Mouse (Mus musculus): Measurements from ENCODE around the gene Mlh1. TPM values are rescaled to one million over a fixed set of nuclear protein-coding genes. Genes with fewer than 3 reads are reported as not detected.

Mlh1 gene
- polyA plus RNA-seq, 1 experiment from 2014 or later, result 38.5 TPM

DNA sequence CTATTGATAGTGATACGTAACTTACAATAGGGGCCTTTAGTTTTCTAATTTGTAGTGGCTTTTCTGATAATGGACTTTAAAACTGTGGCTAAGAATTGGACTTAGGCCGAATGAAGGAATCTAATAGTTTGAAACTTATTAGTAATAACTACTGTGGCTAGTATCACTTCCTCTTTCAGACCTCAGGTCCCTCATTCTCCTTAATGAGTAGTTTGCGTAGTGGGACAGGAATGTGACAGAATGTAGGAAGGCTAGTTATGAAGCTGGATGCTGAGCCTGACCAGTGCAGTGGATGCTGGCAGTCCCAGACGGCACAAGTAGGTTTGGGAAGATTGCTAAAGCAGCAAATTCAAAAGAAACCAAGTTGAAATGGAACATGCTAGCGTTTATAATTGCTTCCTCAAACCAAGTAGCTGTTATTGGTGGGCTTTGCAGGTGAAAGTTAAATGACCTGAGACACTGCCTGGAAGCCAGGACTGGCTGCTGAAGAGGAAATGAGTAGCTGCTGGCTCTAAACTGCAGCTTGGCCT lies 51.0 kb downstream of the Mlh1 start:
- 91% methylated on average over 5 of the region's 5 CpGs for WGBS
- H3K27ac ChIP-seq (ENCODE audit: low read depth, low read length), result no peak overlapping the region
- 0 out of 2 replicates have a peak, but pooled peaks cover 5% of the 10 kb centered on the region for H3K36me3 ChIP-seq (ENCODE audit: control insufficient read depth, insufficient read depth, low read length)
- H3K27me3 ChIP-seq (ENCODE audit: control insufficient read depth, insufficient read depth, low read length), result no peaks in the 10 kb centered on the region
- H3K4me2 ChIP-seq (replicated peaks; ENCODE audit: low read depth, low read length), result no peak overlapping the region
- no peak for ATAC-seq (ENCODE audit: low FRiP score)
- H3K9me3 ChIP-seq (ENCODE audit: control insufficient read depth, low read length), result no peaks in the 10 kb centered on the region
- H3K4me1 ChIP-seq (replicated peaks; ENCODE audit: control insufficient read depth, insufficient read depth, low read length), result no peaks in the 10 kb centered on the region
- H3K4me3 ChIP-seq (ENCODE audit: low read depth, low read length), result no peak overlapping the region
- DNase-seq (ENCODE audit: low spot score), result no peak
- no peak overlapping the region for H3K9ac ChIP-seq (ENCODE audit: low read depth, low read length)

DNA sequence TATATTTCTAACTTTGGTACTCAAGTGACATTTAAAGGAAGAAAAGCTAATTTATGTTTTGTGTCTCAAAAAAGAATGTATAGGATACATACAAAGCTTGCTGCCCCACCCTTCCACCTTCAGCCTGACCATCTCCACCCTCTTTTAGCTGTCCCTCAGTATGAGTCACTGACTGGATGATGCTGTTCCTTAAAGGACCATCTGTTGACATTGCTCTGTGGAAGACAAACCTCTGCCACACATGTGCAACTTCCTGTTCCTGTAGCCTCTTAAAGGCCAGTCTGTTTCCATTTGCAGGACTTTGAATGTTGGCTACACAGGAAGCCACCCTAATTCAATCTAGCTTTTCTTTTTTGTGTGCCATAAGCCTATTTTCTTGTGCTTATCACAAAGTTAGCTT lies 55.2 kb downstream of the Mlh1 start:
- ATAC-seq (ENCODE audit: low FRiP score), result no peak
- no peaks in the 10 kb centered on the region for H3K9me3 ChIP-seq (ENCODE audit: control insufficient read depth, low read length)
- no peak for DNase-seq (ENCODE audit: low spot score)
- H3K4me1 ChIP-seq (replicated peaks; ENCODE audit: control insufficient read depth, insufficient read depth, low read length), result no peaks in the 10 kb centered on the region
- no peaks in the 10 kb centered on the region for H3K27me3 ChIP-seq (ENCODE audit: control insufficient read depth, insufficient read depth, low read length)
- no peaks in the 10 kb centered on the region for H3K36me3 ChIP-seq (ENCODE audit: control insufficient read depth, insufficient read depth, low read length)
- H3K9ac ChIP-seq (ENCODE audit: low read depth, low read length), result no peak overlapping the region
- no peak overlapping the region for H3K27ac ChIP-seq (ENCODE audit: low read depth, low read length)
- H3K4me2 ChIP-seq (replicated peaks; ENCODE audit: low read depth, low read length), result no peak overlapping the region
- no peak overlapping the region for H3K4me3 ChIP-seq (ENCODE audit: low read depth, low read length)

DNA sequence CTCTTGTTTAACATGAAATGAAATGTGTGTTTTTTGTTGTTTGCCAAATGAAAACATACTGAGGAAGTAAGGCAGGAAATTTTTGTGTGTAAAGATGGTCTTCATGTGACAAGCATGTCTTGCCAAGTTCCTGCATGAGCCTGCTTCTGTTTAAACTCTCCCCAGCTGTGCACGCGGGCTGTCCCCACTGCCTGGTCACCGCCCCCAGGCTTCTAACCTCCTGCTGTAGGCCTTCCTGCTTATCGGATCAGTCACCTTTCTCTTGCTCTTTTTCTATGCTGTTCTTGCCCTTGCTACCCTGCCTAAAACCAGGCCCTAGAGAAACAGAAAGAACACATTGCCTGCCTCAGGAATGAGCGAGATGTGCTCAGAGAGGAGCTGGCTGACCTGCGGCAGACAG lies 58.1 kb downstream of the Mlh1 start:
- Histone ChIP-seq H3K27ac (ENCODE audit: low read depth, low read length) (no peak overlapping the region), H3K4me2 (replicated peaks; ENCODE audit: low read depth, low read length) (no peak overlapping the region), H3K36me3 (ENCODE audit: control insufficient read depth, insufficient read depth, low read length) (no peaks in the 10 kb centered on the region), H3K27me3 (ENCODE audit: control insufficient read depth, insufficient read depth, low read length) (no peaks in the 10 kb centered on the region), H3K4me3 (ENCODE audit: low read depth, low read length) (no peak overlapping the region), H3K9me3 (ENCODE audit: control insufficient read depth, low read length) (no peaks in the 10 kb centered on the region), H3K9ac (ENCODE audit: low read depth, low read length) (no peak overlapping the region), H3K4me1 (replicated peaks; ENCODE audit: control insufficient read depth, insufficient read depth, low read length) (no peaks in the 10 kb centered on the region)
- ATAC-seq (ENCODE audit: low FRiP score) (no peak), DNase-seq (ENCODE audit: low spot score) (no peak)
- WGBS, result 71% methylated on average over 6 of the region's 6 CpGs

DNA sequence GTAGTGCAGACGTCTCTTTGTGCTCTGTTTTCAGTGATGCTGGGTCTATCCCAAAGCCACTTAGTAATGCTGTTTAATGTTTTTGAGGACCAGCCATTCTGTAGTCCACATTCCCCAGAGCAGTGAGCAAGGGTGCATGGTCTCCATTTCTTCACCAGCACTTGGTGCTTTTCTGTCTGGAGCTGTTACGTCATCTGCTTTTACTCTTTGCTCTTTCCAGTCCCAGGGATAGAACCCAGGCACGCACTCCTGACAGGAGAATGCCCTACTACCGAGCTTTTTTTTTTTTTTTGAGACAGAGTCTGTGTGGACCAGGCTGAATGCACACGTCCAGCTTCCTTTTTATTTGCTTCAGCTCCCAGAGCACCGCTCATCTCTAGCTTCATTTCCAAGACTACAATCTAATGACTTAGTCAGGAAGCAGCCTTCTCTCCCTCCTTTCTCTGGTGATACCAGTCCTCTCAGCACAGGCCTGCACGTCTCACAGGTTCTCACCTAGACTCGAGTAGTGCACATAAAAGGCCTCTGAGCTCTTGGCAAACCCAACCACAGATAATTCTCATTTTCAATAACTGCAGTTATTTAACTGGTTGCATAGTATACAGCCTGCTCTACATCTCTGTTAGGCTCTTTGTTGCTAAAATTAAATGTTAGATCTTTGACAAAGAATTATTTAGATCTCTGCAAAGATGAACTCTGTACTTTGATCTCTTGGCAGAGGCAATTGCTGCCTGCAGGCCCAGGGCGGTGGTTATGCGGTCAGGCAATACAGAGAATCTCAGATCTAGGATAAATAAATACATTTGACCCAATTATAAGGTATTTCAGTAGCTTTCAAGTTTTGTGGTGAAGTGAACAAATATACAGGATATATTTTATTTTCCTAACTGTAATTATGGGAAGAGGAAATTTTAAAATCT lies 60.2 kb downstream of the Mlh1 start:
- no peak for DNase-seq (ENCODE audit: low spot score)
- H3K4me2 ChIP-seq (replicated peaks; ENCODE audit: low read depth, low read length), result no peak overlapping the region
- H3K36me3 ChIP-seq (ENCODE audit: control insufficient read depth, insufficient read depth, low read length), result 0 out of 2 replicates have a peak, but pooled peaks cover 2% of the 10 kb centered on the region
- H3K4me1 ChIP-seq (replicated peaks; ENCODE audit: control insufficient read depth, insufficient read depth, low read length), result no peaks in the 10 kb centered on the region
- H3K9ac ChIP-seq (ENCODE audit: low read depth, low read length), result no peak overlapping the region
- H3K27ac ChIP-seq (ENCODE audit: low read depth, low read length), result no peak overlapping the region
- no peaks in the 10 kb centered on the region for H3K9me3 ChIP-seq (ENCODE audit: control insufficient read depth, low read length)
- H3K4me3 ChIP-seq (ENCODE audit: low read depth, low read length), result no peak overlapping the region
- no peaks in the 10 kb centered on the region for H3K27me3 ChIP-seq (ENCODE audit: control insufficient read depth, insufficient read depth, low read length)
- 85% methylated on average over 10 of the region's 10 CpGs for WGBS
- ATAC-seq (ENCODE audit: low FRiP score), result no peak

DNA sequence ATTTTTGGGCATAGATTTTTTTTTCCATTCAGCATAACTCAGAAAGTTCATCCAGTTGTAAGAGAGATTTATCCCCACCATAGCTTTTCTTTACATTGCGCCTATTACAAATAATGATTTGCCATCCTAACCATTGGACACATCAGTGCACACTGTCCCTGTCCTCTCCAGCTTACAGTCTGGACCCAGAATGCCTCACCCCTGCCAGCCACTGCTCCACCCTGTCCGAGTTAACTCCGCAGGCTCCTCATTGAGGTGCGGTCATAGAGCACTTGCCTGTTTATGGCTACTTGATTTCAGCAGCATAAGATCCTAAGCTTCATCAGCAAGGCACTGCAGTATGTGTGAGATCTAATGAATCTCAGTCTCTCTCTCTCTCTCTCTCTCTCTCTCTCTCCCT lies 61.2 kb downstream of the Mlh1 start:
- no peak overlapping the region for H3K4me3 ChIP-seq (ENCODE audit: low read depth, low read length)
- no peaks in the 10 kb centered on the region for H3K4me1 ChIP-seq (replicated peaks; ENCODE audit: control insufficient read depth, insufficient read depth, low read length)
- H3K27me3 ChIP-seq (ENCODE audit: control insufficient read depth, insufficient read depth, low read length), result no peaks in the 10 kb centered on the region
- 89% methylated on average over 4 of the region's 4 CpGs for WGBS
- H3K36me3 ChIP-seq (ENCODE audit: control insufficient read depth, insufficient read depth, low read length), result 0 out of 2 replicates have a peak, but pooled peaks cover 2% of the 10 kb centered on the region
- no peak overlapping the region for H3K9ac ChIP-seq (ENCODE audit: low read depth, low read length)
- H3K27ac ChIP-seq (ENCODE audit: low read depth, low read length), result no peak overlapping the region
- H3K9me3 ChIP-seq (ENCODE audit: control insufficient read depth, low read length), result no peaks in the 10 kb centered on the region
- H3K4me2 ChIP-seq (replicated peaks; ENCODE audit: low read depth, low read length), result no peak overlapping the region
- no peak for ATAC-seq (ENCODE audit: low FRiP score)
- no peak for DNase-seq (ENCODE audit: low spot score)

DNA sequence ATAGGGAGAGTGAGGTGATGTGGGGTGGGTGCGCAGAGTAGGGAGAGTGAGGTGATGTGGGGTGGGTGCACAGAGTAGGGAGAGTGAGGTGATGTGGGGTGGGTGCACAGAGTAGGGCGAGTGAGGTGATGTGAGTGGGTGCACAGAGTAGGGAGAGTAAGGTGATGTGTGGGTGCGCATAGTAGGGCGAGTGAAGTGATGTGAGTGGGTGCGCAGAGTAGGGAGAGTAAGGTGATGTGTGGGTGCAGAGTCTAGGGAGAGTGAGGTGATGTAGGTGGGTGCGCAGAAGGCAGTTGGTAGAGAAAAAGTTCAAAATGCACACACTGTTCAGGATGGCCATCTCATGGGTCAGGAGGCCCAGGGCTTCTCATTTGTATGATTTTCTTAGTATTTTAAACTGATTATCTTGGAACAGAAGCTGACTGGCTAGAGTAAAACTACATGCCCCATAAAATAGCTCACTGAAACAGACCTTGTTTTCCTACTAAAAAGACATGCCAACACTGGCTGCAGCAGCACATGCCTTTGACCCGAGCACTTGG lies 62.4 kb downstream of the Mlh1 start:
- Histone ChIP-seq H3K4me1 (replicated peaks; ENCODE audit: control insufficient read depth, insufficient read depth, low read length) (no peaks in the 10 kb centered on the region), H3K4me2 (replicated peaks; ENCODE audit: low read depth, low read length) (no peak overlapping the region), H3K4me3 (ENCODE audit: low read depth, low read length) (no peak overlapping the region), H3K9ac (ENCODE audit: low read depth, low read length) (no peak overlapping the region), H3K27me3 (ENCODE audit: control insufficient read depth, insufficient read depth, low read length) (no peaks in the 10 kb centered on the region), H3K9me3 (ENCODE audit: control insufficient read depth, low read length) (no peaks in the 10 kb centered on the region), H3K27ac (ENCODE audit: low read depth, low read length) (no peak overlapping the region), H3K36me3 (ENCODE audit: control insufficient read depth, insufficient read depth, low read length) (0 out of 2 replicates have a peak, but pooled peaks cover 2% of the 10 kb centered on the region)
- 92% methylated on average over 7 of the region's 7 CpGs for WGBS
- ATAC-seq (ENCODE audit: low FRiP score), result no peak
- DNase-seq (ENCODE audit: low spot score), result no peak

DNA sequence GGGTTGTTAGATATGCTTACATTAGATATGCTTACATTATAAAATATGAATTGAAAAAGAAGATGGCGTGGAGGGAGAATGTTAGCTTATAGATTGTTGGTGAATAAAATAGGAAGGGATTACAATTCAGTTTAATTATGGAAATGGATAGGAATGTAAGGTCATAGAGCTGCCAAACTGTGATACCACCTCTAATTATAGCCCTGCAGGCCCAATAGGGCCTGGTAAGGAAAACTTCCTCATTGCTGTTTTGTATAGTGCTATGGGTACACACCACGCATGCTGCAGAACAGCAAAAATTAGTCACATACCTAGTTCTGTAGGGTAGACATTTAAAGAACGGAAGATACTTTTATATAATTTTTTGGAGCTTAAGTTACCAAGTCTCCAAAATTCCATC lies 63.4 kb downstream of the Mlh1 start:
- Histone ChIP-seq H3K4me1 (replicated peaks; ENCODE audit: control insufficient read depth, insufficient read depth, low read length) (no peaks in the 10 kb centered on the region), H3K4me2 (replicated peaks; ENCODE audit: low read depth, low read length) (no peak overlapping the region), H3K4me3 (ENCODE audit: low read depth, low read length) (no peak overlapping the region), H3K9ac (ENCODE audit: low read depth, low read length) (no peak overlapping the region), H3K27me3 (ENCODE audit: control insufficient read depth, insufficient read depth, low read length) (no peaks in the 10 kb centered on the region), H3K27ac (ENCODE audit: low read depth, low read length) (no peak overlapping the region), H3K9me3 (ENCODE audit: control insufficient read depth, low read length) (no peaks in the 10 kb centered on the region), H3K36me3 (ENCODE audit: control insufficient read depth, insufficient read depth, low read length) (0 out of 2 replicates have a peak, but pooled peaks cover 2% of the 10 kb centered on the region)
- 94% methylated on average over 3 of the region's 3 CpGs for WGBS
- DNase-seq (ENCODE audit: low spot score) (no peak), ATAC-seq (ENCODE audit: low FRiP score) (no peak)

DNA sequence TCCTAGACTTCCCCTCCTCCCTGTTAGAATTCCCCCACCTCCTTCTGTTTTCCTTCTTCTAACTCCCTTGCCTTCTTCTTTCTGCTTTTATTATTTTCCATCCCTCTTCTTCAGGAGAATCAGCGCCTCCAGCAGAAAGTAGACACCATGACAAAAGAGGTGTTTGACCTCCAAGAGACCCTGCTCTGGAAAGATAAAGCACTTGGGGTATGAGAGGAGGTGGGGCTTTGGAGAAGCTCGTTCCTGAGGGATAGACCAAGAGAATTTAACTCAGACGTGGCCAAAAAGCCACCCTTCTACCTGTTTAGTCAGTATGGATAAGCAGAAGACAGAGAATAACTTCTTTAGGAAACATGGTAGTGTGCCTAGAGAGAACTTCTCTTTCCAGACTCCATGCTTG lies 63.9 kb downstream of the Mlh1 start:
- DNase-seq (ENCODE audit: low spot score) (no peak), ATAC-seq (ENCODE audit: low FRiP score) (no peak)
- Histone ChIP-seq H3K9ac (ENCODE audit: low read depth, low read length) (no peak overlapping the region), H3K27ac (ENCODE audit: low read depth, low read length) (no peak overlapping the region), H3K4me1 (replicated peaks; ENCODE audit: control insufficient read depth, insufficient read depth, low read length) (no peaks in the 10 kb centered on the region), H3K4me3 (ENCODE audit: low read depth, low read length) (no peak overlapping the region), H3K9me3 (ENCODE audit: control insufficient read depth, low read length) (no peaks in the 10 kb centered on the region), H3K4me2 (replicated peaks; ENCODE audit: low read depth, low read length) (no peak overlapping the region), H3K27me3 (ENCODE audit: control insufficient read depth, insufficient read depth, low read length) (no peaks in the 10 kb centered on the region), H3K36me3 (ENCODE audit: control insufficient read depth, insufficient read depth, low read length) (0 out of 2 replicates have a peak, but pooled peaks cover 2% of the 10 kb centered on the region)
- 53% methylated on average over 3 of the region's 3 CpGs for WGBS
